Mouse (Mus musculus): ENCODE measurements at regions not wholly inside any gene's neighbourhood (a gene's known extent, or its start where the extent isn't known, plus 50 kb on each side); places are given as distances from the start of the nearest gene placed in this dataset.

GRCm38 (mm10) chr7:90042364-90042763 lies 61.6 kb upstream of the Eed start:
- TF ChIP-seq CTCF (IDR thresholded peaks at IDR 0.05; ENCODE audit: extremely low read depth, insufficient read length, insufficient replicate concordance, low read depth, low read length) (no peak), POLR2A (IDR thresholded peaks at IDR 0.05; ENCODE audit: low read depth, low read length) (no peak)

Measured in small intestine, adult 2 months (tissue).